Mouse (Mus musculus) ES-E14 (cell line): ENCODE data around the gene Gm9639. TPM values are rescaled to one million over a fixed set of nuclear protein-coding genes. Genes with fewer than 3 reads are reported as not detected.
"Not testable (repeated sequence)": the region's sequence is repeated elsewhere in the genome, so short reads cannot be mapped to it uniquely, and the experiment has no call there.

Experiments
- DNase-seq: peaks from one replicate; pipeline ENCODE4 v3.0.0-alpha.2; 2013; ENCODE audit warnings: low read depth, low spot score
- H3K27ac ChIP-seq: 2 replicates; pipeline ENCODE4 v1.5.1; 2012; ENCODE audit warnings: low read depth, mild to moderate bottlenecking, low read length, moderate library complexity, mixed read lengths; ENCODE audit not compliant: poor library complexity, insufficient read depth, severe bottlenecking
- H3K36me3 ChIP-seq: 2 replicates; pipeline ENCODE4 v1.6.1; 2012; ENCODE audit warnings: mild to moderate bottlenecking, low read length, moderate library complexity, mixed read lengths; ENCODE audit not compliant: control insufficient read depth, poor library complexity, insufficient read depth, severe bottlenecking
- H3K4me1 ChIP-seq, 2 experiments: fragments of 150-350 bp in 1 of 2; sonication (generic) in 1 of 2; 2 replicates each; pipeline ENCODE4 v1.6.1; 2012; ENCODE audit warnings: low read length in 2 of 2, mild to moderate bottlenecking in 1 of 2, mixed read lengths in 1 of 2; ENCODE audit not compliant: control insufficient read depth in 2 of 2, insufficient read depth in 2 of 2, poor library complexity in 1 of 2
- H3K4me3 ChIP-seq, 2 experiments: fragments of 150-350 bp in 1 of 2; sonication (generic) in 1 of 2; 2 replicates each; pipeline ENCODE4 v1.5.1; 2012; ENCODE audit warnings: low read length in 2 of 2, low read depth in 1 of 2, mild to moderate bottlenecking in 1 of 2, mixed read lengths in 1 of 2; ENCODE audit not compliant: insufficient read depth in 1 of 2, poor library complexity in 1 of 2, severe bottlenecking in 1 of 2
- H3K9ac ChIP-seq: 2 replicates; pipeline ENCODE4 v1.6.1; 2012; ENCODE audit warnings: low read depth, mild to moderate bottlenecking, low read length, mixed read lengths; ENCODE audit not compliant: poor library complexity, insufficient read depth, severe bottlenecking
- H3K9me3 ChIP-seq: fragments of 150-350 bp; sonication (generic); 2 replicates; pipeline ENCODE4 v1.6.1; 2012; ENCODE audit warnings: low read depth, mild to moderate bottlenecking, low read length; ENCODE audit not compliant: control insufficient read depth, insufficient read depth
- in situ Hi-C, 2 experiments: fragments of 600-800 bp; cut with MboI; formaldehyde crosslinking; loops; one replicate each; pipeline ENCODE4 v1.15.1; 2025; ENCODE audit warnings: low sequenced_read_pairs in 2 of 2, inconsistent platforms in 1 of 2; ENCODE audit not compliant: unreplicated experiment in 2 of 2
- total RNA-seq: library from RNA; depleted of rRNA; stranded (reverse); fragments of 300-350 nt; gene quantifications from 2 replicates; pipeline ENCODE4 v1.2.3, GENCODE M21; 2012; rRNA removed

Gene Gm9639
- total RNA-seq, 1 experiment: not detected

DNA sequence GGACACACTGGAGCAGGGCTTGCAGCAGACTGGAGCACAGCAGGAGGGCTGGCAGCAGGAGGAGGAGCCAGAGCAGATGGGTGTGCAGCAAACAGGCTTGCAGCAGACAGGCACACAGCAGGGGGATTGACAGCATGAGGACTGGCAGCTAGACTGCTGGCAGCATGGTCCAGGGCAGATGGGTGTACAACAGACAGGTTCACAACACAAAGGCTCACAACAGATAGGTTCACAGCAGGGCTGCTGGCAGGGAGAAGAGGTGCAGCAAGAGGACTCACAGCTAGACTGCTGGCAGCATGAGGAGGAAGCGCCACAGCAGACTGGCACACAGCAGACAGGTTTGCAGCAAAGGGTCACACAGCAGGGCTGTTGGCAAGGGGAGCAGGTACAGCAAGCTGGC lies 44.2 kb downstream of the Gm9639 start:
- H3K9me3 ChIP-seq, DNase-seq, in situ Hi-C loops, H3K4me1 ChIP-seq, H3K9ac ChIP-seq, H3K4me3 ChIP-seq, H3K27ac ChIP-seq, H3K36me3 ChIP-seq: not testable (repeated sequence)

Other genes with a start within 250 kb of the Gm9639 start
- gene Pttg1ip, start 213.4 kb downstream of the Gm9639 start, total RNA-seq: 115 and 142 TPM in 2 replicates
- gene Sumo3, start 189.0 kb downstream of the Gm9639 start, total RNA-seq: 139 and 148 TPM in 2 replicates
- 1.7 and 5.4 TPM in 2 replicates for gene Gm49325, start 188.9 kb downstream of the Gm9639 start, total RNA-seq
- 21.2 and 32.7 TPM in 2 replicates for gene Ube2g2, start 172.8 kb downstream of the Gm9639 start, total RNA-seq
- gene Tspear, start 108.5 kb downstream of the Gm9639 start, total RNA-seq: 0.49 and 0.90 TPM in 2 replicates
- gene Gm19402, start 104.3 kb downstream of the Gm9639 start, total RNA-seq: not detected in 2 replicates
- not detected in 2 replicates for gene Gm9508, start 97.8 kb downstream of the Gm9639 start, total RNA-seq
- not detected in 2 replicates for gene Gm10272, start 88.5 kb downstream of the Gm9639 start, total RNA-seq
- not detected in 2 replicates for gene Gm10024, start 83.6 kb downstream of the Gm9639 start, total RNA-seq
- not detected in 2 replicates for gene Gm10142, start 79.3 kb downstream of the Gm9639 start, total RNA-seq
- gene Krtap12-1, start 74.5 kb downstream of the Gm9639 start, total RNA-seq: not detected in 2 replicates
- gene Gm10100, start 68.6 kb downstream of the Gm9639 start, total RNA-seq: not detected in 2 replicates
- gene Gm18596, start 52.4 kb downstream of the Gm9639 start, total RNA-seq: not detected in 2 replicates
- not detected in 2 replicates for gene Gm9736, start 43.7 kb downstream of the Gm9639 start, total RNA-seq
- not detected in 2 replicates for gene Gm3233, start 35.4 kb downstream of the Gm9639 start, total RNA-seq
- gene Gm3238, start 23.8 kb downstream of the Gm9639 start, total RNA-seq: not detected in 2 replicates
- not detected in 2 replicates for gene Gm7138, start 18.1 kb downstream of the Gm9639 start, total RNA-seq
- not detected in 2 replicates for gene Gm3250, start 12.5 kb downstream of the Gm9639 start, total RNA-seq
- gene Gm7137, start 6.9 kb downstream of the Gm9639 start, total RNA-seq: not detected in 2 replicates
- not detected in 2 replicates for gene Gm19668, start 4.1 kb upstream of the Gm9639 start, total RNA-seq
- not detected in 2 replicates for gene Gm9507, start 16.8 kb upstream of the Gm9639 start, total RNA-seq
- not detected in 2 replicates for gene Gm2696, start 19.6 kb upstream of the Gm9639 start, total RNA-seq
- not detected in 2 replicates for gene Krtap10-4, start 32.0 kb upstream of the Gm9639 start, total RNA-seq
- gene Krtap10-10, start 40.9 kb upstream of the Gm9639 start, total RNA-seq: not detected in 2 replicates
- gene Gm36176, start 51.7 kb upstream of the Gm9639 start, total RNA-seq: not detected in 2 replicates
- gene Gm10318, start 57.8 kb upstream of the Gm9639 start, total RNA-seq: not detected in 2 replicates
- gene Gm3285, start 66.9 kb upstream of the Gm9639 start, total RNA-seq: not detected in 2 replicates
- gene Lrrc3, start 107.5 kb upstream of the Gm9639 start, total RNA-seq: 2.5 and 4.1 TPM in 2 replicates
- 0.54 and 0.63 TPM in 2 replicates for gene Trpm2, start 175.5 kb upstream of the Gm9639 start, total RNA-seq
- 7.1 and 8.4 TPM in 2 replicates for gene 1810043G02Rik, start 183.4 kb upstream of the Gm9639 start, total RNA-seq
- gene Pfkl, start 215.0 kb upstream of the Gm9639 start, total RNA-seq: 138 and 230 TPM in 2 replicates
- gene Dnmt3l, start 246.9 kb upstream of the Gm9639 start, total RNA-seq: 328 and 388 TPM in 2 replicates
- gene Aire, start 248.5 kb upstream of the Gm9639 start, total RNA-seq: 68.3 and 88.3 TPM in 2 replicates